Mouse (Mus musculus) cortical plate, adult 2 months (tissue): ENCODE data around the gene Cox17. TPM values are rescaled to one million over a fixed set of nuclear protein-coding genes. Genes with fewer than 3 reads are reported as not detected.

ENCODE experiments used
- H3K27ac ChIP-seq: fragments of 200-500 bp; 2 replicates; pipeline ENCODE4 v1.5.1; 2012; ENCODE audit warnings: low read length, control low read depth, inconsistent platforms; ENCODE audit not compliant: insufficient read depth
- H3K4me1 ChIP-seq: fragments of 200-500 bp; 2 replicates; pipeline ENCODE4 v1.6.1; 2011; ENCODE audit warnings: low read length; ENCODE audit not compliant: control insufficient read depth, insufficient read depth
- H3K4me3 ChIP-seq: fragments of 200-500 bp; 2 replicates; pipeline ENCODE4 v1.5.1; 2011; ENCODE audit warnings: mild to moderate bottlenecking, low read length, control low read depth; ENCODE audit not compliant: insufficient read depth
- CTCF ChIP-seq: fragments of 200-500 bp; IDR thresholded peaks from 2 replicates; pipeline ENCODE4 v1.5.1; 2011; ENCODE audit warnings: mild to moderate bottlenecking, control low read depth, low read length; ENCODE audit not compliant: insufficient read depth; ENCODE audit errors: extremely low read depth
- POLR2A ChIP-seq: fragments of 200-500 bp; IDR thresholded peaks from 2 replicates; pipeline ENCODE4 v1.6.1; 2011; ENCODE audit warnings: mild to moderate bottlenecking, low read length, control low read depth; ENCODE audit not compliant: insufficient read depth; ENCODE audit errors: extremely low read depth
- polyA plus RNA-seq: library from polyadenylated mRNA; depleted of rRNA; stranded (reverse); fragments of >200 nt; gene quantifications from 2 replicates; pipeline ENCODE4 v1.2.3, GENCODE M21; 2012

Cox17 gene
- polyA plus RNA-seq, 1 experiment: 239 TPM

- Histone ChIP-seq H3K4me3 (no peak overlapping the region), H3K27ac (no peak overlapping the region), H3K4me1 (no peaks in the 10 kb centered on the region)
- no peak for TF ChIP-seq CTCF
- TF ChIP-seq POLR2A: no peak
Measured at GRCm38 (mm10) chr16:38388757-38389156, 42.0 kb downstream of the Cox17 start.

- no peak overlapping the region for H3K27ac ChIP-seq
- H3K4me1 ChIP-seq: no peaks in the 10 kb centered on the region
- no peak overlapping the region for H3K4me3 ChIP-seq
- no peak for TF ChIP-seq POLR2A
- TF ChIP-seq CTCF: no peak
Measured at GRCm38 (mm10) chr16:38389284-38389893, 42.6 kb downstream of the Cox17 start.

- TF ChIP-seq CTCF (no peak), POLR2A (no peak)
- no peak overlapping the region for H3K27ac ChIP-seq
- no peaks in the 10 kb centered on the region for H3K4me1 ChIP-seq
- H3K4me3 ChIP-seq: no peak overlapping the region
Measured at GRCm38 (mm10) chr16:38390322-38390721, 43.5 kb downstream of the Cox17 start.

- H3K4me1 ChIP-seq: no peaks in the 10 kb centered on the region
- H3K4me3 ChIP-seq: no peak overlapping the region
- TF ChIP-seq POLR2A: no peak
- no peak for TF ChIP-seq CTCF
- H3K27ac ChIP-seq: 0 out of 2 replicates have a peak overlapping the region, but pooled peaks have one; percentile 2
Measured at GRCm38 (mm10) chr16:38392126-38392894, 45.5 kb downstream of the Cox17 start.

GRCm38 (mm10) chr16:38394191-38394618 is 47.4 kb downstream of the Cox17 start:
- Histone ChIP-seq H3K4me1 (no peaks in the 10 kb centered on the region), H3K27ac (no peak overlapping the region), H3K4me3 (no peak overlapping the region)
- TF ChIP-seq CTCF: no peak
- no peak for TF ChIP-seq POLR2A

- H3K4me3 ChIP-seq: no peak overlapping the region
- H3K4me1 ChIP-seq: 0 out of 2 replicates have a peak, but pooled peaks cover 2% of the 10 kb centered on the region
- TF ChIP-seq POLR2A (no peak), CTCF (no peak)
- H3K27ac ChIP-seq: no peak overlapping the region
Measured at GRCm38 (mm10) chr16:38395060-38395730, 48.4 kb downstream of the Cox17 start.

GRCm38 (mm10) chr16:38396155-38396554 is 49.4 kb downstream of the Cox17 start:
- H3K4me1 ChIP-seq: 0 out of 2 replicates have a peak, but pooled peaks cover 2% of the 10 kb centered on the region
- TF ChIP-seq POLR2A: no peak
- no peak for TF ChIP-seq CTCF
- H3K27ac ChIP-seq: no peak overlapping the region
- no peak overlapping the region for H3K4me3 ChIP-seq

- H3K27ac ChIP-seq: no peak overlapping the region
- TF ChIP-seq POLR2A (no peak), CTCF (no peak)
- no peak overlapping the region for H3K4me3 ChIP-seq
- 0 out of 2 replicates have a peak, but pooled peaks cover 2% of the 10 kb centered on the region for H3K4me1 ChIP-seq
Measured at GRCm38 (mm10) chr16:38398266-38398665, 51.5 kb downstream of the Cox17 start.

GRCm38 (mm10) chr16:38399076-38399475 is 52.3 kb downstream of the Cox17 start:
- no peak overlapping the region for H3K27ac ChIP-seq
- 0 out of 2 replicates have a peak, but pooled peaks cover 2% of the 10 kb centered on the region for H3K4me1 ChIP-seq
- TF ChIP-seq POLR2A (no peak), CTCF (no peak)
- H3K4me3 ChIP-seq: no peak overlapping the region
